Mouse (Mus musculus) limb, embryonic 12.5 days (tissue): Measurements from ENCODE around the gene A630076J17Rik. TPM values are rescaled to one million over a fixed set of nuclear protein-coding genes. Genes with fewer than 3 reads are reported as not detected.

Experiments used
- ATAC-seq: fragments of 200-750 bp; cut with Nextera tagmentation; 2 replicates; pipeline ENCODE4 v1.8.0; 2017; ENCODE audit warnings: low read depth, moderate TSS enrichment; ENCODE audit not compliant: insufficient number of reproducible peaks, insufficient read depth, low FRiP score, low TSS enrichment
- H3K27ac ChIP-seq: fragments of 300-500 bp; sonication (generic); 2 replicates; pipeline ENCODE4 v1.5.1; 2016; ENCODE audit warnings: mild to moderate bottlenecking, moderate library complexity
- H3K27me3 ChIP-seq: fragments of 300-500 bp; sonication (generic); 2 replicates; pipeline ENCODE4 v1.6.1; 2016; ENCODE audit warnings: mild to moderate bottlenecking, moderate library complexity
- H3K36me3 ChIP-seq: fragments of 300-500 bp; sonication (generic); 2 replicates; pipeline ENCODE4 v1.6.1; 2016; ENCODE audit warnings: mild to moderate bottlenecking, moderate library complexity
- H3K4me1 ChIP-seq: fragments of 300-500 bp; sonication (generic); replicated peaks from 2 replicates; pipeline ENCODE4 v1.6.1; 2016
- H3K4me2 ChIP-seq: fragments of 300-500 bp; sonication (generic); 2 replicates; pipeline ENCODE4 v1.6.1; 2016; ENCODE audit warnings: mild to moderate bottlenecking, moderate library complexity
- H3K4me3 ChIP-seq: fragments of 300-500 bp; sonication (generic); replicated peaks from 2 replicates; pipeline ENCODE4 v1.5.1; 2016; ENCODE audit warnings: mild to moderate bottlenecking
- H3K9ac ChIP-seq: fragments of 300-500 bp; sonication (generic); replicated peaks from 2 replicates; pipeline ENCODE4 v1.6.1; 2016; ENCODE audit warnings: mild to moderate bottlenecking, moderate library complexity
- H3K9me3 ChIP-seq: fragments of 300-500 bp; sonication (generic); 2 replicates; pipeline ENCODE4 v1.6.1; 2016; ENCODE audit warnings: mild to moderate bottlenecking, moderate library complexity
- WGBS: fragments of 180-500 bp; shearing (Covaris S2); methylation state at CpG from one replicate; pipeline ENCODE4 v1.1.7; 2016; 5-methylcytosine and 5-hydroxymethylcytosine counted together
- polyA plus RNA-seq: library from polyadenylated mRNA; unstranded; fragments of >200 nt; fragmentation: Nextera tagmentation; extraction: Ambion mirVana; gene quantifications from 2 replicates; pipeline ENCODE4 v1.2.1, GENCODE M21; 2016

A630076J17Rik gene
- polyA plus RNA-seq, 1 experiment from 2014 or later: not detected

GRCm38 (mm10) chr3:107253925-107254324, 23.5 kb downstream of the A630076J17Rik start:
- Histone ChIP-seq H3K36me3 (no peaks in the 10 kb centered on the region), H3K4me3 (no peak overlapping the region), H3K9ac (no peak overlapping the region), H3K27ac (no peak overlapping the region), H3K4me2 (no peak overlapping the region), H3K9me3 (no peaks in the 10 kb centered on the region), H3K4me1 (no peaks in the 10 kb centered on the region), H3K27me3 (no peaks in the 10 kb centered on the region)
- ATAC-seq: no peak
- WGBS: 84% methylated on average over 5 of the region's 5 CpGs

DNA sequence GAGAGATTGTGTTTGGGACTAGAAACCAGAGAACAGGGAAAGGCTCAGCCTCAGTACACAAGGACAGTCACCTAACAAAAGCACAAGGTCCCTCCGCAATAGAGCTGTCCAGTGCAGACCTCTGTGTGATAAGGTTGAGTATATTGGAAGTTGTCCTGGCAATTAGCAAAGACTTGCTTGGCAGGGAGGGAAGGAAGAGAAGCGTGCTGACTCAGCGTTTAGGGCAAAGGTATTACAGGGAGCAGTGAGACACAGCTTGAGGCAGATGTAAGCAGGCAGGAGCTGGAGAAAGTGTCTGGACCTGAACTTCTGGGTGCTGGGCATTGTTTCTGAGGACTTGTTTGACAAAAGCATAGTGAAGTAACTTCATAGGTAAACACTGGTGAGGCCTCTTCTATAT, 25.6 kb downstream of the A630076J17Rik start:
- Histone ChIP-seq H3K27ac (no peak overlapping the region), H3K9me3 (no peaks in the 10 kb centered on the region), H3K36me3 (no peaks in the 10 kb centered on the region), H3K9ac (no peak overlapping the region), H3K4me3 (no peak overlapping the region), H3K4me2 (no peak overlapping the region), H3K27me3 (no peaks in the 10 kb centered on the region), H3K4me1 (peaks cover 5% of the 10 kb centered on the region; the same call in 1 of the 2 replicates)
- WGBS: 79% methylated on average over 3 of the region's 3 CpGs
- no peak for ATAC-seq

GRCm38 (mm10) chr3:107256724-107257123, 26.3 kb downstream of the A630076J17Rik start:
- no peak overlapping the region for H3K4me3 ChIP-seq
- 51% methylated on average over 7 of the region's 7 CpGs for WGBS
- H3K9ac ChIP-seq: no peak overlapping the region
- H3K27ac ChIP-seq: no peak overlapping the region
- no peaks in the 10 kb centered on the region for H3K27me3 ChIP-seq
- peaks cover 12% of the 10 kb centered on the region; the same call in 1 of the 2 replicates for H3K4me1 ChIP-seq
- H3K4me2 ChIP-seq: no peak overlapping the region
- no peaks in the 10 kb centered on the region for H3K36me3 ChIP-seq
- H3K9me3 ChIP-seq: no peaks in the 10 kb centered on the region
- no peak for ATAC-seq

- H3K9me3 ChIP-seq: no peaks in the 10 kb centered on the region
- no peaks in the 10 kb centered on the region for H3K36me3 ChIP-seq
- H3K27me3 ChIP-seq: no peaks in the 10 kb centered on the region
- no peak overlapping the region for H3K4me2 ChIP-seq
- ATAC-seq: no peak
- WGBS: 63% methylated on average over 5 of the region's 5 CpGs
- H3K4me3 ChIP-seq: no peak overlapping the region
- H3K4me1 ChIP-seq: peaks cover 15% of the 10 kb centered on the region; the same call in 1 of the 2 replicates
- no peak overlapping the region for H3K27ac ChIP-seq
- no peak overlapping the region for H3K9ac ChIP-seq
Measured at GRCm38 (mm10) chr3:107257924-107258323, 27.5 kb downstream of the A630076J17Rik start.

GRCm38 (mm10) chr3:107260956-107261850, 30.8 kb downstream of the A630076J17Rik start:
- H3K9me3 ChIP-seq: no peaks in the 10 kb centered on the region
- WGBS: 31% methylated on average over 8 of the region's 8 CpGs
- no peak overlapping the region for H3K4me3 ChIP-seq
- no peaks in the 10 kb centered on the region for H3K27me3 ChIP-seq
- ATAC-seq: no peak
- no peak overlapping the region for H3K4me2 ChIP-seq
- H3K36me3 ChIP-seq: no peaks in the 10 kb centered on the region
- no peak overlapping the region for H3K9ac ChIP-seq
- peaks cover 15% of the 10 kb centered on the region; the same call in 1 of the 2 replicates for H3K4me1 ChIP-seq
- H3K27ac ChIP-seq: peak overlapping the region; percentile 60

- ATAC-seq: no peak
- H3K4me3 ChIP-seq: no peak overlapping the region
- H3K4me1 ChIP-seq: peaks cover 15% of the 10 kb centered on the region; the same call in 1 of the 2 replicates
- no peaks in the 10 kb centered on the region for H3K36me3 ChIP-seq
- no peaks in the 10 kb centered on the region for H3K9me3 ChIP-seq
- no peak overlapping the region for H3K9ac ChIP-seq
- 33% methylated on average over 7 of the region's 7 CpGs for WGBS
- no peak overlapping the region for H3K4me2 ChIP-seq
- H3K27me3 ChIP-seq: no peaks in the 10 kb centered on the region
- H3K27ac ChIP-seq: peak overlapping the region; percentile 60
Measured at GRCm38 (mm10) chr3:107261851-107262165, 31.4 kb downstream of the A630076J17Rik start.

DNA sequence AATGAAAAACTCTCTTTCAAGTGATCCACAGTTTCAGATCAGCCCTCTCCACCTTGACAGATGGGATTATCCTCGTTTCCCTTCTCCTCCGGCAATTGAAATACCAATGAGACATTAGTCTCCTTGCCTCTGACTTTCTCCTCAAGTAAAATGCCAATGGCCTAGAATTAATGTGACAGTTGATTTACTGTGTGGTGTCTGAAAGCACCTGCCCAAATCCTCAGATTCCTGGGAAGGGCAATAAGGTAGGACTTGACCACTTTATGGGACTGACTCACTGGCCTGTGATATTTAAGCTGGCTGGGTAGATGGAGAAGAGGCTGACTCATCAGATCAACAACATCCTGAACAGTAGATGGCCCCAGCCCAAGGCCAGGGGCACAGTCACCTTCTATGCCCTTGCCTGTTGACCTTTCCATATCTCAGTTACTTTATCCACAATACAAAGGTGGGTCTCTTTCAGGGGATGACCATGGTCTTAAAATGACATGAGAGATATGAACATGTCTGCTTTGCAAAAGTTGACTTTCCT, 36.5 kb downstream of the A630076J17Rik start:
- no peaks in the 10 kb centered on the region for H3K36me3 ChIP-seq
- no peaks in the 10 kb centered on the region for H3K27me3 ChIP-seq
- no peak overlapping the region for H3K27ac ChIP-seq
- H3K4me1 ChIP-seq: 0 out of 2 replicates have a peak, but pooled peaks cover 1% of the 10 kb centered on the region
- 51% methylated on average over 2 of the region's 2 CpGs for WGBS
- H3K4me2 ChIP-seq: no peak overlapping the region
- H3K4me3 ChIP-seq: no peak overlapping the region
- no peak overlapping the region for H3K9ac ChIP-seq
- ATAC-seq: no peak
- no peaks in the 10 kb centered on the region for H3K9me3 ChIP-seq

- WGBS: 93% methylated on average over 3 of the region's 3 CpGs
- Histone ChIP-seq H3K36me3 (no peaks in the 10 kb centered on the region), H3K4me2 (no peak overlapping the region), H3K27me3 (0 out of 2 replicates have a peak, but pooled peaks cover 5% of the 10 kb centered on the region), H3K9me3 (no peaks in the 10 kb centered on the region), H3K9ac (no peak overlapping the region), H3K27ac (no peak overlapping the region), H3K4me1 (no peaks in the 10 kb centered on the region), H3K4me3 (no peak overlapping the region)
- ATAC-seq: no peak
Measured at GRCm38 (mm10) chr3:107272433-107272832, 42.0 kb downstream of the A630076J17Rik start.

DNA sequence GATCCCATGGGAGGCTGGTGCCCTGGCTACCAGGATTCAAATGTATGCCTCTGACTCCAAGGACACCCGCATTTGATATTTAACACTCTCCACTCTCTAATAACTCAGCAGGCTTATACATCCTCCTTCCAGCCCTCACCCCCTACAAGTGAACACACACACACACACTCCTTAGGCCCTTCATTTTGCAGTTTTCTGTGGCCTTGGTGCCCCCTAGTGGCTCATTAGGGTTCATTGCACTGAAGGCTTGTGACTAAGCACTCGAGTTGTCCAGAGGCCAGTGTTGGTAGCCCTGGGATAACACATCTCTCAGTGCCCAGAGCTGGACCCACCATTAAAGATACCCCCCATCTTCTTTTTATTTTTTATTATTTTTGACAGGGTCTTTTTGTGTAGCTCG, 43.4 kb downstream of the A630076J17Rik start:
- H3K4me3 ChIP-seq: no peak overlapping the region
- H3K4me1 ChIP-seq: 0 out of 2 replicates have a peak, but pooled peaks cover 3% of the 10 kb centered on the region
- 12% methylated on average over 3 of the region's 3 CpGs for WGBS
- H3K9me3 ChIP-seq: no peaks in the 10 kb centered on the region
- no peak overlapping the region for H3K9ac ChIP-seq
- ATAC-seq: peak; percentile 74; the same call in 1 of the 2 replicates
- no peak overlapping the region for H3K4me2 ChIP-seq
- 0 out of 2 replicates have a peak, but pooled peaks cover 5% of the 10 kb centered on the region for H3K27me3 ChIP-seq
- H3K36me3 ChIP-seq: no peaks in the 10 kb centered on the region
- H3K27ac ChIP-seq: no peak overlapping the region

DNA sequence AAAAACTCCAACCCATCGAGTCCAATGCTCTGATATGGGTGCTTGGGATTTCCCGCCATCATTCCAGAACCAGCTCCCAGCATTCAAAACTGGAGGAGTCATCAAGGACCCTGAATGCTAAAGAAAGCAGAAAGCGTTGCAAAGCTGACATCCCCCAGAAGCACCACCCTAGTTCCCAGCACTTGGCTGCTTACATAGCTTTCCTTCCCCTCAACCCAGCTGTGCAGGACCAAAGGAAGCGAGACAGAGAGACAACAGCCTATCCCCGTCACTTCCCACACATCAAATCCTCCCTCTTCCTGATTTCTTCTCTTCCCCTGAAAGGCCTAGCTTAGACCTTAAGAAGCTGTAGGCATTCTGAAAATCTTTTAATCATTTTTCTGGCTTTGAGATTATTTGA, 44.9 kb downstream of the A630076J17Rik start:
- no peak overlapping the region for H3K27ac ChIP-seq
- H3K4me2 ChIP-seq: no peak overlapping the region
- H3K4me1 ChIP-seq: peaks cover 5% of the 10 kb centered on the region; the same call in 1 of the 2 replicates
- H3K27me3 ChIP-seq: 0 out of 2 replicates have a peak, but pooled peaks cover 5% of the 10 kb centered on the region
- ATAC-seq: no peak
- no peak overlapping the region for H3K4me3 ChIP-seq
- H3K9me3 ChIP-seq: no peaks in the 10 kb centered on the region
- H3K9ac ChIP-seq: no peak overlapping the region
- 69% methylated on average over 5 of the region's 5 CpGs for WGBS
- no peaks in the 10 kb centered on the region for H3K36me3 ChIP-seq

DNA sequence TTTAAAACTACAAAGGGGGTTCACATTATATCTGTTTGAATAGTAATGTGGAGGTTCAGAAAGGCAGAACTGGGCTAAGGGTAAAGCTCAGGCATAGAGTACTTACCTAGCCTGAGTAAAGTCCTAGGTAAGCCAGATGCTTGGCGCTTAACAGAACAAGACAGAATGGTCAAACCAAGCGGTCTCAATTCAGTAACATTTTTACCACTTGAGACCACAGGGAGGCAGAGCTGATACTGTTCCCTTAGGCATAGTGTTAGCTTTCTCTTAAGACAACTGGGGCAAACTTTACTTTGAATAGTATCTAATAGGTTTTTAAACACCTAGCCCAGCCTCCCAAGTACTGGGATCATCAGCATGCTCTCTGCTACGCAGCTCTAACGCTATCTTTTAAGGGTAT, 45.6 kb downstream of the A630076J17Rik start:
- Histone ChIP-seq H3K4me3 (no peak overlapping the region), H3K9me3 (no peaks in the 10 kb centered on the region), H3K27me3 (0 out of 2 replicates have a peak, but pooled peaks cover 5% of the 10 kb centered on the region), H3K4me1 (peaks cover 5% of the 10 kb centered on the region; the same call in 1 of the 2 replicates), H3K4me2 (no peak overlapping the region), H3K36me3 (no peaks in the 10 kb centered on the region), H3K27ac (no peak overlapping the region), H3K9ac (no peak overlapping the region)
- 52% methylated on average over 4 of the region's 4 CpGs for WGBS
- ATAC-seq: no peak
